Mouse (Mus musculus): Measurements from ENCODE around the gene Tmco4.

- TF ChIP-seq GATA1 (IDR thresholded peaks at IDR 0.05; ENCODE audit: low read length) (no peak), TAL1 (IDR thresholded peaks at IDR 0.05; ENCODE audit: low read length) (no peak)
Measured at GRCm38 (mm10) chr4:139096201-139096600, 123.5 kb downstream of the Tmco4 start.

Data from erythroblast, embryonic 14.5 days (primary cell).